Mouse (Mus musculus) megakaryocyte-erythroid progenitor cell, adult 5 weeks (primary cell): ENCODE measurements around the gene Pcyox1. TPM values are rescaled to one million over a fixed set of nuclear protein-coding genes. Genes with fewer than 3 reads are reported as not detected.

Source experiments
- polyA plus RNA-seq: library from polyadenylated mRNA; stranded (reverse); fragments of >175 nt; gene quantifications from 2 replicates; pipeline ENCODE4 v1.2.3, GENCODE M21; 2012

Pcyox1 gene
- 53.8 and 59.5 TPM in 2 replicates for polyA plus RNA-seq

DNA sequence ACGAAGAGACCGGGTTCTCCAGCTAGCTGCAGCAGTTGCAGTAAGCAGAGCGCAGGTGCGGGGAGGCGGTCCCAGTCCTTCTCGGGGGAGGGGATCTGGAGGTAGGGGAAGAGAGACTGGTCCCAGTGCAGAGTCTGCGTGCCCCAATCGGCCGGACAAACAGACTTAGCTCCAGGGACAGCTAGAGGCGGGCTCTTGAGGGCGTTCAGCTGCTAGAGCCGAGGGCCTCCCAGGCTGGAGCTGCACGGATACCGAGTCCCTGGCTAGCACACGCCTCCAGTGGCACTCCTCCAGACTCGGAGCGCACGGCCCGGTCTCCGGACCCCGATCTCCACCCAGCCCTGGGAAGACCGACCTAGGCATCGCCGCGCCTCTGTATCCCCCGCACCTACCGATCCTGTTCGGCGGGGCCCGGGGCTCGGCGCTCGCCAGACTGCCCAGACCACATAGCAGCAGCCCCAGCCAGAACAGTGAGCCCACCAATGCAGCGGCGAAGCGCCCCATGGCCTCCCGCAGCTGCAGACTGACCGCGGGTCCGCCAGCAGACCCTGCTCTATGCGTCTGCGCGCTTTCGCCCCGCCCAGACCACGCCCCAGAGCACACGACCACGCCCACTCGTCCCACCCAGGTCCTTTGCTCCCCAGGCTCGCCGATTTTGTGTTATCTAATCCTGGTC is at the start of gene Pcyox1:
Gene Pcyox1, minus strand, starts transcription at position 574 of the 676 bp plus-strand sequence.

DNA sequence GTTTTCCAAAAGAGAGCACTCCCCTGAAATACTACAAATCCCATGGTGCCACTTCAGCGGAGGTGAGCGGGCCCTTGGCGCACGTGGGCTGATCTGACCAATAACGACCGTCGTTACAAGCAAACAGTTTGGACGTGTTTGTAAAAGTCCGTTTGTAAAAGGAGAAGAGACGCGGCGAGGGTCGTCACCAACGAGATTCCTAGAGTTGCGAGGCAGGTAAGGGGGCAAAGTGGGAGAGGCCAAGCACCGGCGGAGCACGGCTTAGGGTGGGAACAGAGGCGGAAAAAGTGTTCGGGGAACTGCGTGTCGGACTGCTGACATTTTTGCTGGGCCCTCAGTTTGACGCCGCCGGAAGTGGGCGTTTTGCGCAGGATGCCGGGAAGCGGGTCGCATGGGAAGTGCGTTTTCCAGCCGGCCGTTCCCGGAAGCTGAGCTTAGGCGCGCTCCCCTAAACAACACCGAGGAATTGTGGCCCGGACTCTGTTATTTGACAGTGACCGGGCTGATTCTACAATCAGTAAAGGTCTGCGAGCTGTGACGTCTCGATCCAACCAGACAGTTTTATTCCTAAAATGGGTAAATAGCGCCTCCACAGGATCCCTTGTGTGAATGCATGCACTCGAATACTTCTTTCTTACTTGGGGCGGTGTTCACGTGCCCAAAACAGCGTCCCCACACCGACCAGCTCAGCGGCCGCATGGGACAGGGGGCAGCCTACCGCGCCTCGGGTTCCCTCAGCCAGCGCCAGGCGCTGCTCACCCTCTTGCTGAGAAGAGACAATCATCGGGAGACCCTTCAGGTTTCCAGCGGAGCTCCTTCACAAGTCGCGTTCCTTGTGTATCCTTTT is 41.5 kb upstream of the Pcyox1 start, which contains the start of gene C87436:
Gene C87436, plus strand, starts transcription at position 103 of the 847 bp plus-strand sequence.

DNA sequence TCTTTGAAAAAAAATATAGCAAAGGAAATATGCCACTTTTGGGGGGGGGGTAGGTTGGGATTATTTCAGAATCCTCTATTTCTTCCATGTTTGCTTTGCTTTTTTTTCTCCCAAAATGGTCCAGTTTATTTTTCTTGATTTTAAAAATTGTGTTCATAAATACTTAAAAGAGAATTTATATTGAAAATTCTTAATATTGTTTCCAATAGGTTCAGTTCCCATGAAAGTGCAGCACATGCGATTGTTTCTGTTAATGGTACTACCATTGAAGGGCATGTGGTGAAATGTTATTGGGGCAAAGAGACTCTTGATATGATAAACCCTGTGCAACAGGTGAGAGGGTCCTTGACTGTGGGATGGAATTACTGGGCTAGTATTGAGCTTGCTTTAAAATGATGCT is 29.4 kb upstream of the Pcyox1 start, which contains the start of gene Gm44790:
Gene Gm44790, plus strand, starts transcription at position 301 of the 400 bp plus-strand sequence.

DNA sequence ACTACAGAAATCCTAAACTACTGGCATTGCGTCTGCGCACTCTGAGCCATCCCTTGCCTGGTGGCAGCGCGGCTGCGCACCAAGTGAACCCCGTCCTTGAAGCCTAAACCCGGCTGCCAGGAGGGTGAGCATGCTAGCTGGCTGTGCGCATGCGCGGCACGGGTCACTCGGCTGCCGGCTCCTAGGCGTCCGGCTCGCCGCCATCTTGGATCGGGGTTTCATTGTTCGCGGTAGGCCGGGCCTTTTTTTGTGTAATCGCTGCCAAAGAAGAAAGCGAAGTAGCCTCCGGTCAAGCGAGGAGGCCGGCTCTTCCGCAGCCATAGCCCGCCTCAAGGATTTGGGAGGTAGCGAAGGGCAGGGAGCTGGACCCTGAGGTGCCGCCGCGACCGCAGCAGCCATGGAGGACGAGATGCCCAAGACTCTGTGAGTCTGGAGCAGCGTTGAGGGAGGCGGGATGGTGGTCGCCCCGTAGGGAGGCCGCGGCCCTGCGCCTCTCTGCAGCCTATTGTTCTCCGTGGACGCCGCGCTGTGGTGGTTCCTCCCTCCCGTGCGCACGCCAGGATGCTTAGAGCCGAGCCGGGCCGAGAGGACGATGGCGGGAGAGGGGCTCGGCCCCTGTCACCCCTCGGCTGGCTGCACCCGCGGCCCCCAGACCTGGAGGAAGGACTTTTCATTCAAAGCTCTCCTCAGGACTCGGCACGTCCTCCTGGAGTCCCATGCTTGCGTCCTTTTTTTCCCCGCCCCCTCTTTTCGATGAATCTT is 7.3 kb upstream of the Pcyox1 start, which contains the start of gene Tia1:
Gene Tia1, plus strand, starts transcription at position 120 of the 762 bp plus-strand sequence.

DNA sequence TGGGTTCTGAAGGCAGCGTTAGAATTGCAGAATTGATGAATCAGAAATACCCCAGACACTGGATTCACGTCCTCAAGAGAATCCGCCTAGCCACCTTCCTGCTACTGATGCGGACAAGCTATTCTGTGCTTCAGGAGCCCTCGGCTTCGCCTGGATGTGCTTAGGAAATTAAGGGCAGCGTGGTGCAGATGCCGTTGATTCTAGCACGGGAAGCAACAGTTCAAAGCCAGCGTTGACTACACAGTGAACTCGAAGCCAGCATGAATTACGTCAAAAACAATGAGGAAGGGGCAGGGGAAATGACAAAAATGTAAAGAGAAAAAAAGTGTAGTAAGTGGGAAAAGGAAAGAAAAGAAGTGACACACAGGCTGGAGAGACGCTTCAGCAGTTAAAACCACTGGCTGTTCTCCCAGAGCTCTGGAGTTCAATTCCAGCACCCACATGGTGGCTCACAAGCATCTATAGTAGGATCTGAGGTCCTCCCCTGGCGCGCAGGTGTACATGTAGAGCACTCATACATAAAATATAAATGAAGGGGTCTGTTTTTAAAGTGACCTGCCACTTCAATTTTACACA is 26.1 kb downstream of the Pcyox1 start, which contains the start of gene Snrpg:
Gene Snrpg, plus strand, starts transcription at position 541 of the 576 bp plus-strand sequence.

DNA sequence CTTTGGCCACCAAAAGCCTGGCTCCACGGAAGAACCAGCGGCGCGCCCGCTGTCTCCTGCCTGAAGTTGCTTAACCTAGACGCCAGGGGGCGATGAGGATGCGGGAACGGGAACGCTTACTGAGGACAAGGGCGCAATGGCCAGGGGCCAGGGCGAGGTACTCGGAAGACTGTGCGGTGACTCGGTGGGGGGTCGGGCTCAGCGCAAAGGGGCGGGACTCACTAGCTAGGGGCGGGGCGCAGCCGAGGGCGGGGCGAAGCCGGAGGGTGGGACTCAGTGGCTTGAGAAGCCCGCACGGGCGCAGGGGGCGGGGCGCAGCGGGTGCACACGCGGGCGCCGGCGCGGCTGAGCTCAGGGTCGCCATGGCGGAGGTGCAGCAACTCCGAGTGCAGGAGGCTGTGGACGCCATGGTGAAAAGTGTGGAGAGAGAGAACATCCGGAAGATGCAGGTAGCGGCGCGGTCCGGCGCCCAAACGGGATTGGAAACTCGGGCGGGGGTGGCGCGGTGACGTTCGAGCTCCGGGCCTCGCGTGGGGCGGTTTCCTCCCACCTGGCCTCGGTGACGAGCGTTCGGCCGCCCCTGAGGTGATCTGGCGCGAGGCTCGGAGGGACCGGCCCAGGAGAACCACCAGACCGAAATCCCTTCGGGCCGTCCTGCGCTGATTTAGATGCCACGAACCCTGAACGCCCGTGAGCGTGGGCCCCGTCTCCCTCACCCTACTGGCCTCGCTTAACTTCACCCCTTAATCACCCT is 31.4 kb downstream of the Pcyox1 start, which contains the start of gene Fam136a:
Gene Fam136a, plus strand, starts transcription at position 276 of the 754 bp plus-strand sequence.

Other genes with a start within 250 kb of the Pcyox1 start
- 0.34 and 0.42 TPM in 2 replicates for gene Tgfa, start 201.9 kb downstream of the Pcyox1 start, polyA plus RNA-seq
- 13.3 TPM in 2 replicates for gene Fam136a, start 31.5 kb downstream of the Pcyox1 start, polyA plus RNA-seq
- gene Snrpg, start 25.9 kb downstream of the Pcyox1 start, polyA plus RNA-seq, result 15.6 and 19.9 TPM in 2 replicates
- gene Tia1, start 7.1 kb upstream of the Pcyox1 start, polyA plus RNA-seq, result 38.1 and 56.0 TPM in 2 replicates
- not detected in 2 replicates for gene Gm44790, start 29.5 kb upstream of the Pcyox1 start, polyA plus RNA-seq
- 6.5 and 7.9 TPM in 2 replicates for gene C87436, start 41.2 kb upstream of the Pcyox1 start, polyA plus RNA-seq
- 1,230 and 1,348 TPM in 2 replicates for gene Pcbp1, start 129.2 kb upstream of the Pcyox1 start, polyA plus RNA-seq
- gene Asprv1, start 231.0 kb upstream of the Pcyox1 start, polyA plus RNA-seq, result 0.13 and 1.1 TPM in 2 replicates